ENCODE assay signal across 23 mouse cellular contexts in the genomic region with DNA sequence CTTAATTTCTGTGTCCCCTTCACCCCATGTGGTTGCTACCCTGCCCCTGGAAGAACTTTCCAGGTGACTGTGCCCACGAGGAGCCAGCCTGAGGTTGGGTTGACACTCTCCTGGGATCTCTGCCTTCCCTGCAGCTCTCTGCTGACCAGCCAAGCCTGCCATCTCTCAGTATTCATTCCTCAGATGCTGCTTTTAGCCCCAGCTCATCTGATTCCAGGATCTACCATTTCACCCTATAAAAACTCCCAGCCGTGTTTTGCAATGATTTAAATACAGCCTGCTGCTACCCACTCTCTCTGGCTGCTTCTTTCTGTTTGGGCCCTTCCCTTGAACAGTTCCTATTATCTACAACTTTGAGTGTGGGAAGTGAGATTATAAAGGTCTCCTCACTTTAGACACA. TPM values are rescaled to one million over a fixed set of nuclear protein-coding genes. Genes with fewer than 3 reads are reported as not detected.
DNase-seq lines count a peak whose midpoint lies in the region; ATAC-seq and TF ChIP-seq lines count a peak whose summit lies in the region.
"Had no signal": no experiment of that assay in that cellular context is flagged by ENCODE, and none has a peak within 500 bp of the region (broad histone marks: within the 10 kb centered on the region; RNA-seq: fewer than 3 reads in every experiment).

No protein-coding gene starts in this region.

- intact Hi-C loops in gastrocnemius, adult 2 months (cut with DNase I), result loop anchor here (5.0 kb wide), 1 partner anchor 129 kb away; no protein-coding TSS in a partner anchor
- intact Hi-C loops in gastrocnemius, postnatal 14 days (cut with DNase I; ENCODE audit: low total_unique reads), result no loop called here

- peaks cover 35% of the 10 kb centered on the region for H3K4me1 ChIP-seq in heart, embryonic 15.5 days (replicated peaks)
- H3K4me1 ChIP-seq in embryonic facial prominence, embryonic 14.5 days (ENCODE audit: control insufficient read depth, insufficient read depth, low read length), result peaks cover 22% of the 10 kb centered on the region
- H3K4me1 ChIP-seq: liver, embryonic 12.5 days had no signal

- 27% methylated on average over 2 of the region's 2 CpGs for WGBS in heart, embryonic 15.5 days
- 51% methylated on average over 2 of the region's 2 CpGs for WGBS in embryonic facial prominence, embryonic 14.5 days

- no peak for ATAC-seq in heart, embryonic 15.5 days (replicated peaks; ENCODE audit: insufficient number of reproducible peaks, insufficient read depth, low FRiP score, low read depth)
- ATAC-seq in embryonic facial prominence, embryonic 14.5 days (ENCODE audit: low read depth), result no peak
- ATAC-seq: hindbrain, embryonic 16.5 days; liver, embryonic 12.5 days; midbrain, embryonic 13.5 days had no signal

- H3K4me3 ChIP-seq in gastrocnemius, adult 2 months, result peak overlapping the region; percentile 35
- H3K4me3 ChIP-seq in heart, embryonic 15.5 days, result no peak overlapping the region
- H3K4me3 ChIP-seq in embryonic facial prominence, embryonic 14.5 days (ENCODE audit: low read depth, low read length), result no peak overlapping the region
- H3K4me3 ChIP-seq: embryonic facial prominence, embryonic 12.5 days; forebrain, embryonic 10.5 days; liver, embryonic 12.5 days; lung, embryonic 15.5 days; midbrain, embryonic 13.5 days; myocyte; neural tube, embryonic 15.5 days had no signal

- no peaks in the 10 kb centered on the region for H3K36me3 ChIP-seq in heart, embryonic 15.5 days
- H3K36me3 ChIP-seq in embryonic facial prominence, embryonic 14.5 days (ENCODE audit: control insufficient read depth, insufficient read depth, low read length), result peaks cover 5% of the 10 kb centered on the region; the same call in 1 of the 2 replicates
- H3K36me3 ChIP-seq: embryonic facial prominence, embryonic 12.5 days; forebrain, embryonic 10.5 days; liver, embryonic 12.5 days; lung, embryonic 15.5 days; midbrain, embryonic 13.5 days; neural tube, embryonic 15.5 days had no signal

- no peak for TF ChIP-seq CTCF in gastrocnemius, adult 2 months (IDR thresholded peaks at IDR 0.05)

- H3K9ac ChIP-seq in heart, embryonic 15.5 days, result no peak overlapping the region
- H3K9ac ChIP-seq in embryonic facial prominence, embryonic 14.5 days (ENCODE audit: low read depth, low read length), result no peak overlapping the region
- H3K9ac ChIP-seq: embryonic facial prominence, embryonic 12.5 days; liver, embryonic 12.5 days; lung, embryonic 15.5 days; midbrain, embryonic 13.5 days; neural tube, embryonic 15.5 days had no signal

- H3K27ac ChIP-seq in gastrocnemius, adult 2 months, result peak overlapping the region; percentile 89
- H3K27ac ChIP-seq in heart, embryonic 15.5 days, result peak overlapping the region; percentile 20
- 0 out of 2 replicates have a peak overlapping the region, but pooled peaks have one; percentile 28 for H3K27ac ChIP-seq in embryonic facial prominence, embryonic 14.5 days (replicated peaks; ENCODE audit: low read depth, low read length)
- H3K27ac ChIP-seq: embryonic facial prominence, embryonic 12.5 days; forebrain, embryonic 10.5 days; liver, embryonic 12.5 days; lung, embryonic 15.5 days; midbrain, embryonic 13.5 days; neural tube, embryonic 15.5 days had no signal

- H3K27me3 ChIP-seq in heart, embryonic 15.5 days, result 0 out of 2 replicates have a peak, but pooled peaks cover 3% of the 10 kb centered on the region
- H3K27me3 ChIP-seq in embryonic facial prominence, embryonic 14.5 days (replicated peaks; ENCODE audit: control insufficient read depth, insufficient read depth, low read length), result no peaks in the 10 kb centered on the region
- H3K27me3 ChIP-seq: embryonic facial prominence, embryonic 12.5 days; lung, embryonic 15.5 days; midbrain, embryonic 13.5 days; neural tube, embryonic 15.5 days had no signal

- no peaks in the 10 kb centered on the region for H3K9me3 ChIP-seq in heart, embryonic 15.5 days (replicated peaks)
- H3K9me3 ChIP-seq in embryonic facial prominence, embryonic 14.5 days (ENCODE audit: control insufficient read depth, low read length), result no peaks in the 10 kb centered on the region
- H3K9me3 ChIP-seq: embryonic facial prominence, embryonic 12.5 days; forebrain, embryonic 10.5 days; liver, embryonic 12.5 days; lung, embryonic 15.5 days; midbrain, embryonic 13.5 days; neural tube, embryonic 15.5 days had no signal

- peak; percentile 67 for DNase-seq in gastrocnemius, adult 2 months
- DNase-seq in gastrocnemius, postnatal 14 days, result no peak
- DNase-seq in heart, postnatal 4 days, result no peak
- DNase-seq in embryonic facial prominence, embryonic 14.5 days (ENCODE audit: low spot score), result no peak
- DNase-seq in skeletal muscle tissue, adult 2 months (ENCODE audit: low read depth, low spot score), result peak; percentile 68
- DNase-seq in cerebellum, postnatal 25 days, result no peak
- no peak for DNase-seq in cerebellum, adult 9-10 months
- DNase-seq: adrenal gland, adult 8-10 months; cerebellum, adult 11 months; cerebellum, postnatal 36 days; heart, postnatal 36 days; kidney, adult 8-10 months; kidney, postnatal 25 days; right cerebral cortex, postnatal 4 days had no signal

- no peak overlapping the region for H3K4me2 ChIP-seq in heart, embryonic 15.5 days
- H3K4me2 ChIP-seq in embryonic facial prominence, embryonic 14.5 days (ENCODE audit: low read depth, low read length), result no peak overlapping the region
- H3K4me2 ChIP-seq: embryonic facial prominence, embryonic 12.5 days; liver, embryonic 12.5 days; lung, embryonic 15.5 days; midbrain, embryonic 13.5 days; neural tube, embryonic 15.5 days had no signal

RNA-seq across cellular contexts. Expression of gene Col5a1, which starts 14.9 kb away (rescaled TPM):
- total RNA-seq in gastrocnemius, adult 2 months (2021), result 10 to 100 TPM; 15.9 to 20.9 TPM
- 100 to 1,000 TPM; 124 to 170 TPM for total RNA-seq in gastrocnemius, postnatal 14 days (2021)
- 71.0 and 89.5 TPM in 2 replicates for polyA plus RNA-seq in heart, embryonic 15.5 days (2015; fragmentation: Nextera tagmentation; extraction: Ambion mirVana)
- total RNA-seq in heart, postnatal 4 days (2021), result 100 to 1,000 TPM; 167 to 185 TPM
- polyA plus RNA-seq in embryonic facial prominence, embryonic 14.5 days (2014; fragmentation: Nextera tagmentation; extraction: Ambion mirVana), result 253 and 258 TPM in 2 replicates

Comparison
In these comparisons a context has a peak if more than half of its experiments do, and no peak if none do; other contexts are left out.
1. DNase-seq: peak in gastrocnemius, adult 2 months (single experiment) and skeletal muscle tissue, adult 2 months (single experiment); none in gastrocnemius, postnatal 14 days (single experiment), heart, postnatal 4 days (single experiment), embryonic facial prominence, embryonic 14.5 days (single experiment), cerebellum, postnatal 25 days (0 of 2) and cerebellum, adult 9-10 months (single experiment).
2. RNA of gene Col5a1, which starts 14.9 kb away (total RNA-seq): 167 to 185 TPM in heart, postnatal 4 days and 124 to 170 TPM in gastrocnemius, postnatal 14 days; 15.9 to 20.9 TPM in gastrocnemius, adult 2 months; every median in the first group is over 4 times any median in the second.
3. H3K27ac ChIP-seq: peak in every context shown above with its lines; median percentile 89 in gastrocnemius, adult 2 months; 28 in embryonic facial prominence, embryonic 14.5 days; 20 in heart, embryonic 15.5 days.